Mouse (Mus musculus): ENCODE data around the gene Tnik.
A peak's percentile ranks its signal among the peaks of the same experiment; 100 is the strongest.

Gene Tnik

GRCm38 (mm10) chr3:28265183-28265582 is 2.2 kb downstream of the Tnik start:
- no peak for DNase-seq

- no peak for DNase-seq
Observed at GRCm38 (mm10) chr3:28265656-28266055, 2.6 kb downstream of the Tnik start.

- no peak for DNase-seq
Observed at GRCm38 (mm10) chr3:28267211-28267610, 4.2 kb downstream of the Tnik start.

GRCm38 (mm10) chr3:28269716-28270115 is 6.7 kb downstream of the Tnik start:
- no peak for DNase-seq

GRCm38 (mm10) chr3:28271884-28272283 is 8.9 kb downstream of the Tnik start:
- no peak for DNase-seq

- no peak for DNase-seq
Observed at GRCm38 (mm10) chr3:28274763-28275162, 11.7 kb downstream of the Tnik start.

- no peak for DNase-seq
Observed at GRCm38 (mm10) chr3:28289693-28290092, 26.7 kb downstream of the Tnik start.

GRCm38 (mm10) chr3:28301378-28301777 is 38.4 kb downstream of the Tnik start:
- no peak for DNase-seq

- no peak for DNase-seq
Observed at GRCm38 (mm10) chr3:28303915-28304314, 40.9 kb downstream of the Tnik start.

- DNase-seq: no peak
Observed at GRCm38 (mm10) chr3:28306852-28307251, 43.8 kb downstream of the Tnik start.

GRCm38 (mm10) chr3:28314438-28314837 is 51.4 kb downstream of the Tnik start:
- DNase-seq: no peak

- DNase-seq: no peak
Observed at GRCm38 (mm10) chr3:28317339-28317738, 54.3 kb downstream of the Tnik start.

- DNase-seq: no peak
Observed at GRCm38 (mm10) chr3:28321635-28322034, 58.6 kb downstream of the Tnik start.

GRCm38 (mm10) chr3:28325613-28326233 is 62.7 kb downstream of the Tnik start:
- DNase-seq: no peak

- no peak for DNase-seq
Observed at GRCm38 (mm10) chr3:28332316-28332715, 69.3 kb downstream of the Tnik start.

GRCm38 (mm10) chr3:28333869-28334268 is 70.9 kb downstream of the Tnik start:
- DNase-seq: peak; percentile 29

GRCm38 (mm10) chr3:28334547-28334946 is 71.5 kb downstream of the Tnik start:
- no peak for DNase-seq

- DNase-seq: no peak
Observed at GRCm38 (mm10) chr3:28340071-28340470, 77.1 kb downstream of the Tnik start.

- no peak for DNase-seq
Observed at GRCm38 (mm10) chr3:28343204-28343603, 80.2 kb downstream of the Tnik start.

GRCm38 (mm10) chr3:28343661-28344060 is 80.6 kb downstream of the Tnik start:
- no peak for DNase-seq

GRCm38 (mm10) chr3:28345446-28345845 is 82.4 kb downstream of the Tnik start:
- DNase-seq: no peak

- DNase-seq: no peak
Observed at GRCm38 (mm10) chr3:28345961-28346360, 82.9 kb downstream of the Tnik start.

GRCm38 (mm10) chr3:28346476-28346875 is 83.5 kb downstream of the Tnik start:
- DNase-seq: no peak

GRCm38 (mm10) chr3:28348746-28349145 is 85.7 kb downstream of the Tnik start:
- DNase-seq: no peak

GRCm38 (mm10) chr3:28350147-28350801 is 87.3 kb downstream of the Tnik start:
- no peak for DNase-seq

Data from kidney, postnatal 14 days (tissue).